Mouse (Mus musculus): ENCODE measurements at regions not wholly inside any gene's neighbourhood (a gene's known extent, or its start where the extent isn't known, plus 50 kb on each side); places are given as distances from the start of the nearest gene placed in this dataset.

- Histone ChIP-seq H3K9me3 (no peaks in the 10 kb centered on the region), H3K4me3 (replicated peaks) (no peak overlapping the region)
- TF ChIP-seq FLI1 (IDR thresholded peaks at IDR 0.05; ENCODE audit: low read length) = no peak
- TF ChIP-seq GATA1 (IDR thresholded peaks at IDR 0.05; ENCODE audit: borderline replicate concordance, low read length) = no peak
Observed at GRCm38 (mm10) chr16:44617041-44617440, 58.3 kb upstream of the Boc start.

GRCm38 (mm10) chr16:44616376-44616775 lies 57.7 kb upstream of the Boc start:
- Histone ChIP-seq H3K27me3 (replicated peaks) (no peaks in the 10 kb centered on the region), H3K36me3 (replicated peaks; ENCODE audit: low read length) (no peaks in the 10 kb centered on the region), H3K9me3 (no peaks in the 10 kb centered on the region), H3K4me3 (replicated peaks) (no peak overlapping the region), H3K4me1 (no peaks in the 10 kb centered on the region)
- TF ChIP-seq FLI1 (IDR thresholded peaks at IDR 0.05; ENCODE audit: low read length) (no peak), GATA1 (IDR thresholded peaks at IDR 0.05; ENCODE audit: borderline replicate concordance, low read length) (no peak)

More at GRCm38 (mm10) chr16:44617041-44617440, 58.3 kb upstream of the Boc start:
- Histone ChIP-seq H3K4me1 (no peaks in the 10 kb centered on the region), H3K36me3 (replicated peaks; ENCODE audit: low read length) (no peaks in the 10 kb centered on the region), H3K27me3 (replicated peaks) (no peaks in the 10 kb centered on the region)

- Histone ChIP-seq H3K27me3 (replicated peaks) (no peaks in the 10 kb centered on the region), H3K36me3 (replicated peaks; ENCODE audit: low read length) (no peaks in the 10 kb centered on the region), H3K4me3 (replicated peaks) (no peak overlapping the region), H3K4me1 (no peaks in the 10 kb centered on the region), H3K9me3 (no peaks in the 10 kb centered on the region)
- TF ChIP-seq FLI1 (IDR thresholded peaks at IDR 0.05; ENCODE audit: low read length) = no peak
- no peak for TF ChIP-seq GATA1 (IDR thresholded peaks at IDR 0.05; ENCODE audit: borderline replicate concordance, low read length)
Observed at GRCm38 (mm10) chr16:44615878-44616206, 57.1 kb upstream of the Boc start.

GRCm38 (mm10) chr16:44615172-44615877 lies 56.6 kb upstream of the Boc start:
- Histone ChIP-seq H3K4me3 (replicated peaks) (no peak overlapping the region), H3K27me3 (replicated peaks) (no peaks in the 10 kb centered on the region), H3K36me3 (replicated peaks; ENCODE audit: low read length) (no peaks in the 10 kb centered on the region), H3K9me3 (no peaks in the 10 kb centered on the region), H3K4me1 (no peaks in the 10 kb centered on the region)
- TF ChIP-seq FLI1 (IDR thresholded peaks at IDR 0.05; ENCODE audit: low read length) = no peak

- TF ChIP-seq GATA1 (IDR thresholded peaks at IDR 0.05; ENCODE audit: borderline replicate concordance, low read length) (no peak), FLI1 (IDR thresholded peaks at IDR 0.05; ENCODE audit: low read length) (no peak)
- Histone ChIP-seq H3K9me3 (no peaks in the 10 kb centered on the region), H3K36me3 (replicated peaks; ENCODE audit: low read length) (no peaks in the 10 kb centered on the region), H3K27me3 (replicated peaks) (no peaks in the 10 kb centered on the region), H3K4me1 (no peaks in the 10 kb centered on the region), H3K4me3 (replicated peaks) (no peak overlapping the region)
Observed at GRCm38 (mm10) chr16:44614235-44614634, 55.5 kb upstream of the Boc start.

GRCm38 (mm10) chr16:44612676-44613075 lies 54.0 kb upstream of the Boc start:
- Histone ChIP-seq H3K9me3 (no peaks in the 10 kb centered on the region), H3K36me3 (replicated peaks; ENCODE audit: low read length) (no peaks in the 10 kb centered on the region), H3K4me1 (no peaks in the 10 kb centered on the region), H3K4me3 (replicated peaks) (no peak overlapping the region), H3K27me3 (replicated peaks) (no peaks in the 10 kb centered on the region)
- TF ChIP-seq FLI1 (IDR thresholded peaks at IDR 0.05; ENCODE audit: low read length) (no peak), GATA1 (IDR thresholded peaks at IDR 0.05; ENCODE audit: borderline replicate concordance, low read length) (no peak)

GRCm38 (mm10) chr16:44611525-44611924 lies 52.8 kb upstream of the Boc start:
- H3K9me3 ChIP-seq = no peaks in the 10 kb centered on the region
- no peak overlapping the region for H3K4me3 ChIP-seq (replicated peaks)
- no peaks in the 10 kb centered on the region for H3K4me1 ChIP-seq
- no peaks in the 10 kb centered on the region for H3K36me3 ChIP-seq (replicated peaks; ENCODE audit: low read length)
- H3K27me3 ChIP-seq (replicated peaks) = no peaks in the 10 kb centered on the region
- no peak for TF ChIP-seq GATA1 (IDR thresholded peaks at IDR 0.05; ENCODE audit: borderline replicate concordance, low read length)
- TF ChIP-seq FLI1 (IDR thresholded peaks at IDR 0.05; ENCODE audit: low read length) = no peak

- H3K27me3 ChIP-seq (replicated peaks) = peaks cover 2% of the 10 kb centered on the region
- no peaks in the 10 kb centered on the region for H3K4me1 ChIP-seq
Observed at GRCm38 (mm10) chr16:44608586-44608985, 49.9 kb upstream of the Boc start.

More at GRCm38 (mm10) chr16:44608586-44608985, 49.9 kb upstream of the Boc start:
- Histone ChIP-seq H3K9me3 (no peaks in the 10 kb centered on the region), H3K36me3 (replicated peaks; ENCODE audit: low read length) (no peaks in the 10 kb centered on the region), H3K4me3 (replicated peaks) (no peak overlapping the region)
- TF ChIP-seq FLI1 (IDR thresholded peaks at IDR 0.05; ENCODE audit: low read length) (no peak), GATA1 (IDR thresholded peaks at IDR 0.05; ENCODE audit: borderline replicate concordance, low read length) (no peak)

Measured in megakaryocyte, embryonic 14.5 days (primary cell).